ENCODE assay signal across 16 mouse cellular contexts in the genomic region with DNA sequence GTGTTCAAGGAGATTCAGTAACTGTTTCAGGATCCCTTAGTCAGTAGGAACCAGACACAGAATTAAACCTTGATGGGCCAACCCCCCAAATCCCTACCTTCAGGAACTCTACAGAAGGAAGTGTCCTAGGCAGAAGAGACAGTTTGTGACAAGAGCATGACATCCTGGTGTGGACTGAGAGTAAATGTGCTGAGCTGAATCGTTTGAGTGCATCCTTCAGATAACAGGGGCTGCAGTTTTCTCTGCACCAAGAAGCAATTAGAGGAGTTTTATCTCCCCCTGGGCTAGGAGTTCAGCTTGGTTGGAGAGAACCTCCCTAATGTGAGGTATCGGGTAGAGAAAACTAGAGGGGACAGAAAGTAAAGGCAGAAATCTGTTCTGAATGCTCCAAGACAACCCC.
A peak's percentile ranks its signal among the peaks of the same experiment; 100 is the strongest.
DNase-seq lines count a peak whose midpoint lies in the region; ATAC-seq and TF ChIP-seq lines count a peak whose summit lies in the region.
"Had no signal": no experiment of that assay in that cellular context is flagged by ENCODE, and none has a peak within 500 bp of the region (broad histone marks: within the 10 kb centered on the region; RNA-seq: fewer than 3 reads in every experiment).

No protein-coding gene starts in this region.

- H3K9ac ChIP-seq in stomach, embryonic 15.5 days = no peak overlapping the region
- H3K9ac ChIP-seq in stomach, postnatal 0 days (ENCODE audit: low read length) = no peak overlapping the region
- H3K9ac ChIP-seq in liver, embryonic 14.5 days (replicated peaks) = peak overlapping the region; percentile 43
- H3K9ac ChIP-seq in neural tube, embryonic 15.5 days (replicated peaks) = no peak overlapping the region
- H3K9ac ChIP-seq in hindbrain, postnatal 0 days (replicated peaks; ENCODE audit: low read length) = no peak overlapping the region
- H3K9ac ChIP-seq: embryonic facial prominence, embryonic 12.5 days had no signal

- 52% methylated on average over 2 of the region's 2 CpGs for WGBS in stomach, embryonic 15.5 days
- 60% methylated on average over 2 of the region's 2 CpGs for WGBS in stomach, postnatal 0 days
- WGBS in liver, embryonic 14.5 days (ENCODE audit: insufficient replicate concordance) = 11% methylated on average over 2 of the region's 2 CpGs
- WGBS in neural tube, embryonic 15.5 days = 60% methylated on average over 2 of the region's 2 CpGs
- 54% methylated on average over 2 of the region's 2 CpGs for WGBS in hindbrain, postnatal 0 days

- no peak overlapping the region for H3K27ac ChIP-seq in stomach, embryonic 15.5 days
- H3K27ac ChIP-seq in stomach, postnatal 0 days (replicated peaks) = no peak overlapping the region
- peak overlapping the region; percentile 78 for H3K27ac ChIP-seq in liver, embryonic 14.5 days
- no peak overlapping the region for H3K27ac ChIP-seq in neural tube, embryonic 15.5 days (replicated peaks)
- H3K27ac ChIP-seq in hindbrain, postnatal 0 days = no peak overlapping the region
- H3K27ac ChIP-seq: embryonic facial prominence, embryonic 12.5 days; heart, adult 2 months had no signal

- no peak overlapping the region for H3K4me2 ChIP-seq in stomach, embryonic 15.5 days
- no peak overlapping the region for H3K4me2 ChIP-seq in stomach, postnatal 0 days (replicated peaks; ENCODE audit: low read depth)
- H3K4me2 ChIP-seq in liver, embryonic 14.5 days (ENCODE audit: low read depth) = peak overlapping the region; percentile 58
- H3K4me2 ChIP-seq in neural tube, embryonic 15.5 days = no peak overlapping the region
- H3K4me2 ChIP-seq in hindbrain, postnatal 0 days (ENCODE audit: low read depth, low read length) = no peak overlapping the region
- H3K4me2 ChIP-seq: embryonic facial prominence, embryonic 12.5 days had no signal

- peak; percentile 43; the same call in 1 of the 2 replicates for ATAC-seq in stomach, embryonic 15.5 days (ENCODE audit: insufficient read depth, low FRiP score, low read depth)
- ATAC-seq in stomach, postnatal 0 days (ENCODE audit: low FRiP score, low TSS enrichment) = no peak
- ATAC-seq in liver, embryonic 14.5 days (ENCODE audit: insufficient read depth) = peak; percentile 86
- ATAC-seq in megakaryocyte-erythroid progenitor cell, adult 5-6 weeks (replicated peaks; ENCODE audit: low FRiP score, low TSS enrichment, poor library complexity, severe bottlenecking) = peak; percentile 82
- no peak for ATAC-seq in neural tube, embryonic 15.5 days (ENCODE audit: low FRiP score)
- ATAC-seq in hindbrain, postnatal 0 days = no peak

- no peak for TF ChIP-seq CTCF in stomach, postnatal 0 days (IDR thresholded peaks at IDR 0.05; ENCODE audit: low read depth)
- no peak for TF ChIP-seq CTCF in liver, embryonic 14.5 days (IDR thresholded peaks at IDR 0.05; ENCODE audit: low read depth)
- no peak for TF ChIP-seq CTCF in hindbrain, postnatal 0 days (IDR thresholded peaks at IDR 0.05; ENCODE audit: low read depth)

- no peak for DNase-seq in stomach, postnatal 0 days (ENCODE audit: low spot score)
- DNase-seq in liver, embryonic 14.5 days (ENCODE audit: low read depth in 3 of 3, low spot score in 3 of 3) = peak in 2 of 3 experiments; percentile 56 to 60
- DNase-seq in right cerebral cortex, adult 2 months (ENCODE audit: low spot score in 2 of 2) = no peak
- no peak for DNase-seq in hindbrain, postnatal 0 days (ENCODE audit: low spot score)
- DNase-seq: adrenal gland, postnatal 36 days; cerebellum, adult 2 months; heart, adult 2 months; kidney, adult 18-20 months; kidney, postnatal 25 days; lung, adult 2 months had no signal

- no peak overlapping the region for H3K4me3 ChIP-seq in stomach, embryonic 15.5 days (replicated peaks)
- H3K4me3 ChIP-seq in stomach, postnatal 0 days (ENCODE audit: low read depth, low read length) = no peak overlapping the region
- peak overlapping the region; percentile 16 for H3K4me3 ChIP-seq in erythroblast, embryonic 14.5 days (replicated peaks)
- H3K4me3 ChIP-seq in liver, embryonic 14.5 days (ENCODE audit: insufficient read depth in 1 of 2, low read depth in 2 of 2, low read length in 2 of 2) = no peak overlapping the region
- H3K4me3 ChIP-seq in neural tube, embryonic 15.5 days (replicated peaks) = no peak overlapping the region
- H3K4me3 ChIP-seq in hindbrain, postnatal 0 days (ENCODE audit: low read length) = no peak overlapping the region
- H3K4me3 ChIP-seq: embryonic facial prominence, embryonic 12.5 days; heart, adult 2 months; myocyte had no signal

- H3K36me3 ChIP-seq in stomach, embryonic 15.5 days = no peaks in the 10 kb centered on the region
- no peaks in the 10 kb centered on the region for H3K36me3 ChIP-seq in stomach, postnatal 0 days (ENCODE audit: control insufficient read depth, insufficient read depth, low read length)
- H3K36me3 ChIP-seq in erythroblast, embryonic 14.5 days (ENCODE audit: control insufficient read depth) = no peaks in the 10 kb centered on the region; the same call in 1 of the 2 replicates
- no peaks in the 10 kb centered on the region for H3K36me3 ChIP-seq in liver, embryonic 14.5 days (replicated peaks; ENCODE audit: control insufficient read depth, insufficient read depth, low read depth)
- no peaks in the 10 kb centered on the region for H3K36me3 ChIP-seq in neural tube, embryonic 15.5 days
- no peaks in the 10 kb centered on the region for H3K36me3 ChIP-seq in hindbrain, postnatal 0 days (ENCODE audit: insufficient read depth, low read length)
- H3K36me3 ChIP-seq: embryonic facial prominence, embryonic 12.5 days had no signal

- no peaks in the 10 kb centered on the region for H3K27me3 ChIP-seq in stomach, embryonic 15.5 days (replicated peaks)
- H3K27me3 ChIP-seq in stomach, postnatal 0 days (ENCODE audit: control insufficient read depth, insufficient read depth, low read length) = no peaks in the 10 kb centered on the region
- H3K27me3 ChIP-seq in erythroblast, embryonic 14.5 days (ENCODE audit: control insufficient read depth) = no peaks in the 10 kb centered on the region
- no peaks in the 10 kb centered on the region for H3K27me3 ChIP-seq in liver, embryonic 14.5 days (ENCODE audit: control insufficient read depth, insufficient read depth, low read length)
- H3K27me3 ChIP-seq in neural tube, embryonic 15.5 days (replicated peaks) = no peaks in the 10 kb centered on the region
- no peaks in the 10 kb centered on the region for H3K27me3 ChIP-seq in hindbrain, postnatal 0 days (ENCODE audit: insufficient read depth, low read length)
- H3K27me3 ChIP-seq: embryonic facial prominence, embryonic 12.5 days had no signal

- TF ChIP-seq EP300 in stomach, postnatal 0 days (optimal IDR thresholded peaks at IDR 0.05) = no peak
- peak; percentile 82 for TF ChIP-seq EP300 in liver, embryonic 14.5 days (IDR thresholded peaks at IDR 0.05; ENCODE audit: low read depth)

- no peaks in the 10 kb centered on the region for H3K4me1 ChIP-seq in stomach, embryonic 15.5 days
- no peaks in the 10 kb centered on the region for H3K4me1 ChIP-seq in stomach, postnatal 0 days (replicated peaks; ENCODE audit: control insufficient read depth, insufficient read depth)
- H3K4me1 ChIP-seq in erythroblast, embryonic 14.5 days (ENCODE audit: control insufficient read depth) = peaks cover 52% of the 10 kb centered on the region
- H3K4me1 ChIP-seq in liver, embryonic 14.5 days (replicated peaks; ENCODE audit: control insufficient read depth in 2 of 2, insufficient read depth in 2 of 2, low read length in 1 of 2) = peaks cover 30 to 42% of the 10 kb centered on the region in 2 experiments
- H3K4me1 ChIP-seq in neural tube, embryonic 15.5 days = no peaks in the 10 kb centered on the region
- H3K4me1 ChIP-seq in hindbrain, postnatal 0 days (ENCODE audit: insufficient read depth, low read length) = no peaks in the 10 kb centered on the region

- H3K9me3 ChIP-seq in stomach, embryonic 15.5 days = no peaks in the 10 kb centered on the region
- H3K9me3 ChIP-seq in stomach, postnatal 0 days (ENCODE audit: control insufficient read depth, low read length) = no peaks in the 10 kb centered on the region
- no peaks in the 10 kb centered on the region for H3K9me3 ChIP-seq in erythroblast, embryonic 14.5 days (ENCODE audit: control insufficient read depth, low read length)
- H3K9me3 ChIP-seq in liver, embryonic 14.5 days (ENCODE audit: control insufficient read depth, low read length) = no peaks in the 10 kb centered on the region
- H3K9me3 ChIP-seq in neural tube, embryonic 15.5 days (replicated peaks) = no peaks in the 10 kb centered on the region
- no peaks in the 10 kb centered on the region for H3K9me3 ChIP-seq in hindbrain, postnatal 0 days (ENCODE audit: low read length)
- H3K9me3 ChIP-seq: embryonic facial prominence, embryonic 12.5 days had no signal

Comparison
In these comparisons a context has a peak if more than half of its experiments do, and no peak if none do; other contexts are left out.
1. ATAC-seq: peak in stomach, embryonic 15.5 days (single experiment), liver, embryonic 14.5 days (single experiment) and megakaryocyte-erythroid progenitor cell, adult 5-6 weeks (single experiment); none in stomach, postnatal 0 days (single experiment), neural tube, embryonic 15.5 days (single experiment) and hindbrain, postnatal 0 days (single experiment).
2. DNase-seq: peak in liver, embryonic 14.5 days (2 of 3); none in stomach, postnatal 0 days (single experiment), right cerebral cortex, adult 2 months (0 of 2) and hindbrain, postnatal 0 days (single experiment).